Mouse (Mus musculus): ENCODE results near the gene Fry. TPM values are rescaled to one million over a fixed set of nuclear protein-coding genes. Genes with fewer than 3 reads are reported as not detected.
"Not testable (repeated sequence)": the region's sequence is repeated elsewhere in the genome, so short reads cannot be mapped to it uniquely, and the experiment has no call there.

Gene Fry
- total RNA-seq, 1 experiment from 2014 or later, result 115 TPM

DNA sequence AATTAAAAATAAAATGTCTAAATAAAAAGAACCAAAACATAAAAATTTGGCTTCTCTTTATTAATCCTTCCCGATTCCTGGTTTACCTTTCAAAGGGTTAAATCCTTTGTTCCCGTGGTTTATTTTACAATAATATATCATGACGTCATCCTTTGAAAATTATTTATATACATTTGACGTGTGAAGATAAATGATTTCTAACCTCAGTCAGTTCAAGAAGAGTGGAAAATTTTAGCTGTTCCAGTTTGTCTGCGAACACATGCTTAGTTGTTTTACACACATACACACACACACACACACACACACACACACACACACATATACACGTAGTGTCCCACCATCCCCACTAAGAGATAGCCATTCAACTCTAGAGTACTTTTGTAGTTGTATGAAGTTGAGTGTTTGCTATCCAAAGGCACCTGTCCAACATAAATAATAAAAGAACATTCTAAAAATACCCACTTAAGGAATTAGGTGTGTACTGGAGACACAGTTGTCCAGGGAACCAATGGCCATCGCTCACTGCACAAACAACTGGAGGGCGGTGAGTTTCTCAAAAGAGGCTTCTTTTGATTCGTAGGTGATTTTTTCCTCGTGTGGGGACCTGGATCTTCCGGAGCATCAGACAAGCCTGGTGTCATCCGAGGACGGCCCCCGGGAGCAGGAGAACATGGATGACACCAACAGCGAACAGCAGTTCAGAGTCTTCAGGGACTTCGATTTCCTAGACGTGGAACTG is 338.9 kb downstream of the Fry start:
- no peak for ATAC-seq (ENCODE audit: extremely low read depth, insufficient number of reproducible peaks, low FRiP score, poor library complexity, severe bottlenecking)

GRCm38 (mm10) chr5:150457904-150458739 is 339.7 kb downstream of the Fry start:
- no peak for ATAC-seq (ENCODE audit: extremely low read depth, insufficient number of reproducible peaks, low FRiP score, poor library complexity, severe bottlenecking)

DNA sequence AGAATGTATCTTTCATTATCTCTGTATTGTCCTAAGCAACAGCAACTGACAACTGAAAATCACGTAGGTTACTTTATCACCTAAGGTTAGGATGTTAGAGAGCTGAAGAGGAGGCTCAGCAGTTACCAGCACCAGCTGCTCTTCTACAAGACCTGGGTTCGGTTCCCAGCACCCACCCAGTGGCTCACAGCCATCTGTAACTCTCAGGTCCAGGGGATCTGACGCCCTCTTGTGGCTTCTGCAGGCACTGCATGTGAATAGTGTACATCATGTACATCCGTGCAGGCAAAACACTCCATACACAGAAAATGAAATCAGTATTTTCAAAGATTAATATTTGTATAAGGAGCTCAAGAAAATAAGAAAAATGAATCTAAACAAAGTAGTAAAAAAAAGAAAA is 341.4 kb downstream of the Fry start:
- no peak for ATAC-seq (ENCODE audit: extremely low read depth, insufficient number of reproducible peaks, low FRiP score, poor library complexity, severe bottlenecking)

DNA sequence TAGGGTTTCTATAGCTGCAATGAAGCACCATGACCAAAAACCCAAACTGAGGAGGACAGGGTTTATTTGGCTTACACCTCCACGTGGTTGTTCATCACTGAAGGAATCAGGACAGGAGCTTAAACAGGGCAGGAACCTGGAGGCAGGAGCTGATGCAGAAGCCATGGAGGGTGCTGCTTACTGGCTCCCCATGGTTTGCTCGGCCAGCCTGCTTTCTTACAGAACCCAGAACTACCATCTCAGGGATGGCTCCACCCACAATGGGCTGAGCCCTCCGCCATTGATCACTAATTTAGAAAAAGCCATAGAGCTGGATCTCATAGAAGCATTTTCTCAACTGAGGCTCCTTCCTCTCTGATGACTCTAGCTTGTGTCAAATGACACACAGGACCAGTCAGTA is 346.3 kb downstream of the Fry start:
- no peak for ATAC-seq (ENCODE audit: extremely low read depth, insufficient number of reproducible peaks, low FRiP score, poor library complexity, severe bottlenecking)

GRCm38 (mm10) chr5:150465218-150465617 is 346.8 kb downstream of the Fry start:
- ATAC-seq (ENCODE audit: extremely low read depth, insufficient number of reproducible peaks, low FRiP score, poor library complexity, severe bottlenecking), result no peak

DNA sequence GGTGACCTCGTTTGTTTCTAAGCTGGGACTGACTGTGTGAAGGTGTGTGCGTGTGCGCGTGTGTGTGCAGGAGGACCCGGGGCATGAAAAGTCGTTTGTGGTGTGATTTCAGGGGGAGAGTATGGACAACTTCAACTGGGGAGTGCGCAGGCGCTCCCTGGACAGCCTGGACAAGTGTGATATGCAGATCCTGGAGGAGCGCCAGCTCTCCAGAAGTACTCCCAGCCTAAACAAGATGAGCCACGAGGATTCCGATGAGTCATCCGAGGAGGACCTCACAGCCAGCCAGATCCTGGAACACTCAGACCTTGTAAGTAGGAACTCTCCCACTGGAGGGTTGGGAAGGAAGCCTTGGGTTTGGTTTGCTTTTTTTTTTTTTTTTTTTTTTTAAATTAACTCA is 347.7 kb downstream of the Fry start:
- no peak for ATAC-seq (ENCODE audit: extremely low read depth, insufficient number of reproducible peaks, low FRiP score, poor library complexity, severe bottlenecking)

DNA sequence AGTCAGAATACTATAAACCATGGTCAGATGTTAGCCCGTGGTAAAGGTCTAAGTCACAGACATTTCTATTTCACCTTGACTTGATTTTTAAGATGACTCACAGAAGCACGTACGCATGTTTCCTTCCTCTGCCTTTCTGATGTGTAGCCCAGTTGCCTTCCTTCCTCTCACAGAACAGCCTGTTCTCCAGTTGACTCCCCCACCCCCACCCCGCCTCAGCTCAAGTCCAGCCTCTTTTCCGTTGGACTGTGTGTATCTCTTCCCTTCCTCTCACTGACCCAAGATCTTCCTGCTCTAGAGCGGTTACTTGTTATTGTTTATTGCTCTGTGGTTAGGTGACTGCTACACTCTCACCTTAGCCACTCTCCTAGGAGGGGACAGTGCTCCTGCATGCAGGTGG is 350.0 kb downstream of the Fry start:
- no peak for ATAC-seq (ENCODE audit: extremely low read depth, insufficient number of reproducible peaks, low FRiP score, poor library complexity, severe bottlenecking)

- ATAC-seq (ENCODE audit: extremely low read depth, insufficient number of reproducible peaks, low FRiP score, poor library complexity, severe bottlenecking), result no peak
Observed at GRCm38 (mm10) chr5:150477364-150477763, 358.9 kb downstream of the Fry start.

- no peak for ATAC-seq (ENCODE audit: extremely low read depth, insufficient number of reproducible peaks, low FRiP score, poor library complexity, severe bottlenecking)
Observed at GRCm38 (mm10) chr5:150478612-150479011, 360.2 kb downstream of the Fry start.

DNA sequence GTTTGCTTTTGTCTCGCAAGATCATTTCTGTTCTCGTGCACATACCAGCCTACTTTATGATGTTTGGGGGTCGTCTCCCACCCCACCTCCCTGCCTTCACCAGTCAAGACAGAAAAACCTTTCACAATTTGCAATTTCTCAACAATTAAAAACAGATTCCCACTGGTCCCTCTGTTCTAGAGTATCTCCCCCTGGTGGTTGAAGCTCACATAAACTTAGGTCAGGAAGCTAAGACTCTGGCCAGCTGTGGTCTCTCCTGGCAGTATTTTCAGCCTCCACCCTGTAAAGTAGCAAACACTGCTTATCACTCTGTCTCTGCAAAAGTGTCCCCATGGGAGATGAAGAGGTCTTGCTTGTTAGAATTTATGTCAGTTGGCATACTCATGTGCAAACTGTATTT is 366.8 kb downstream of the Fry start:
- no peak for ATAC-seq (ENCODE audit: extremely low read depth, insufficient number of reproducible peaks, low FRiP score, poor library complexity, severe bottlenecking)

DNA sequence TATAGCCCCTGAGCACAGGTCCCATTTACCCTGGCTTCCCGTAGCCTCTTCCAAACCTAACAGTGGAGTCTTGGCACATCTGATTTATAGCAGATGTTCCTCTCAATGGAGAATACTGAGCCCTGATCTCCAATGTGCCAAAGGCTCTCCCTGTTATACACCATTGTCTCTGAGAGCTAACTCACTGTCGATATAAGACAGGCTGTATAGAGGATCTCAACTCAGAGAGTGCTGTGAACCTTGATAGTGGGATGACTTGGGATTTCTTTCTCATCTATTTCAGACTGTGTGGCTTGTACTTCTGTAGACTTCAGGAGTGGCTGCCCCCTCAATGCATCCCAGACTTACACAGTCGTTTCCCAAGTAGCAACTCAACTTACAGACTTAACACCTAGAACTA is 371.8 kb downstream of the Fry start:
- ATAC-seq (ENCODE audit: extremely low read depth, insufficient number of reproducible peaks, low FRiP score, poor library complexity, severe bottlenecking), result no peak

DNA sequence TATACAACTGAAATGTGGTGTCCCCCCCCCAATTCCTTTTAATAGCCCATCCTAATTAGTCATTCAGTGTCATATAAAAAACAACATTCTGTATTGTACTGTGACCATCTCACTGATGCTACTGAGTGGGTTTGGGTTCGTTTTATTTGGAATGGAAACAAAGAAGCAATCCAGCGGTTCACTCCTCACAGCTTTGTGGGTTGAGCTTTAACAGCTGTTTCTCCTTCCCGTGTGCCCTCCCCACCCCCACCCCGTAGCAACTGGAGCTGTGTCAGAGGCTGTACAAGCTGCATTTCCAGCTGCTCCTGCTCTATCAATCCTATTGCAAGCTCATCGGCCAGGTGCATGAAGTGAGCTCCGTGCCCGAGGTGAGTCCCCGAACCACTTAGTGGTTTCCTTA is 372.4 kb downstream of the Fry start:
- no peak for ATAC-seq (ENCODE audit: extremely low read depth, insufficient number of reproducible peaks, low FRiP score, poor library complexity, severe bottlenecking)

DNA sequence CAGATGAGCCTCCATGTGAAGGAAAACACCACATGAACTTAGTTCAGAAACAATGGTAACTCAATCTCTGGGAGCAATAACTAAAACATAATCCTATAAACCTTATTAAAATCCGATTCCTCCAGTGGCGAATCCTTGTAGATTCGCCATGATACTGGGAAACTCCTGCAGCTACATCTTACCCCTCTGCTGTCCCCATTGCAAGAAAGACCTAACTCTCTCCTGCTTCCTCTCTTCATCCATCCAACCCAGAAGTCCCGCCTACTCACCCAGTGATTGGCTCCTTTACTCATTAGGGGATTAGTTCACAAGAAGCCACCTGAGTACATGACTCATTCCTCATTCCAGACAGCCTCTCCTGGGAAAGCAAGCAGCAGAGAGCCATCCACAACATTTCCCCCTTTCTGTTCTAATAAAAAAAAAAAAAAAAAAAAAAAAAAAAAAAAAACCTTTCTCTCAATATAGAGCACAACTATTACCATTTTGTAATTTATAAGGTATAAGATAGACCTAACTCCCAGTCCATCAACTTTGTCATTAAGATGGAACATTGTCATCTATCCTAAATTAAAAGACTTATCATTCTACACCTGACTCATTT is 373.2 kb downstream of the Fry start:
- not testable (repeated sequence) for ATAC-seq (ENCODE audit: extremely low read depth, insufficient number of reproducible peaks, low FRiP score, poor library complexity, severe bottlenecking)

DNA sequence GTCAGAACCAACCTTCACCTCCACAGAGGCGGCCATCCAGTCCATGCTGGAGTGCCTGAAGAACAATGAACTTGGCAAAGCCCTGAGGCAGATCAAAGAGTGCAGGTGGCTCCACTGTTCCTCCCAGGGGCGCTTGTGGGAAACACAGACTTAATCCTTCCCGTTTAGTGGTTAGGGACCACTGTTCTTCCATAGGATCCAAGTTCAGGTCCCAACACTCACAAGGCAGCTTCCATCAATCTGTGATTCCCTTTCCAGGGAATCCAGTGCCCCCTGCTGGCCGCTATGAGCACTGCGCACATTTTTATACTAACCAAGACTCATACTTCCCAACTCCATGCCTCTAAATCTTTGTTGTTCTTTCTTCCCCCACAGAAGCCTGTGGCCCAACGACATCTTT is 377.3 kb downstream of the Fry start:
- 0 out of 2 replicates have a peak, but pooled peaks have one; percentile 16 for ATAC-seq (ENCODE audit: extremely low read depth, insufficient number of reproducible peaks, low FRiP score, poor library complexity, severe bottlenecking)

DNA sequence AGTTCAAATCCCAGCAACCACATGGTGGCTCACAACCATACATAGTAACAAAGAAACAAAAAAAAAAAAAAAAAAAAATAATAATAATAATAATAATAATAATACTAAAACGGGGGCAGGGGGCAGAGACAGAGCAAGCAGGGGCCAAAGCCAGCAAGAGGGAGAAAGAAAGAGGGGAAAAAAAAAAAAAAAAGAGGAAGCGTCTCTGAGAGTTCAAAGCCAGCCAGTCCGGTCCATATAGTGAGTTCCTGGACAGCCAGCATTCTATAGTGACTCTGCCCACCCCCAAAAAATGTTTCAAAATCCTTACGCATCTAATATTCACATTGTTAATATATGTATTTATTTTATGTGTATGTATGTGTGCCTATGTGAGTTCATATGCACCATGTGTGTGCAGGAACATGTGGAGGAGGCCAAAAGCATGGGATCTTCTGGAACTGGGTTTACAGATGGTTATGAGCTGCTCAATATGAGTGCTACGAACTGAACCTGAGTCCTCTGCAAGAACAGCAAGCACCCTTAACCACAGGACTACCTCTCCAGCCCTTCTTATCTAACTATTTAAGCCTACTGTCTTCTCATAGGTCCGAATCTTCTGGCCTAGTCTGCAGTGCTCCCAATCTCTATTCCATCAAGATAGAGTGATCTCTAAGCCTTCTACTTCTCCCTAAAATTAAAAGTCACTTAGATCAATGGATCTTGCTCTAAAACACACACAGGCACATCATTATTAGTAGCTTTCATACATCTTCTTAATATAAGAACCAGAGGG is 392.2 kb downstream of the Fry start:
- no peak for ATAC-seq (ENCODE audit: extremely low read depth, insufficient number of reproducible peaks, low FRiP score, poor library complexity, severe bottlenecking)

DNA sequence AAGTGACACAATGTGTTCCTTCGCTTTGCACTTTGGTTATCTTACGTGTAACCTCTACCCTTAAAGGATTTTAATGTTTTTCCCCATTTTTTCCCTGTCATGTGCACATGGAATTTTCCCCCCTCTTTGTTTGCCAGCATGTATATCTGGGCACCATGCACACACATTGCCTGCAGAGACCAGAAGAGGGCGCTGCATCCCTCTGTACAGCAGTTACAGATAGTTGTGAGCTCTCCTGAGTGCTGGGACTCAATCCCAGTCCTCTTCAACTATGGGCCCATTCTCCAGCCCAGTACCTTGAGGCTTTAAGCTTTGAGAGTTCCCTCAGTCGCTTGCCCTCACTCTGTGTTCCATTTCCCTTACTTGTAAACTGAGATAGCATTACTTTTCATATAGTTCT is 394.8 kb downstream of the Fry start:
- ATAC-seq (ENCODE audit: extremely low read depth, insufficient number of reproducible peaks, low FRiP score, poor library complexity, severe bottlenecking), result no peak

GRCm38 (mm10) chr5:150514027-150514426 is 395.6 kb downstream of the Fry start:
- no peak for ATAC-seq (ENCODE audit: extremely low read depth, insufficient number of reproducible peaks, low FRiP score, poor library complexity, severe bottlenecking)

- ATAC-seq (ENCODE audit: extremely low read depth, insufficient number of reproducible peaks, low FRiP score, poor library complexity, severe bottlenecking), result no peak
Observed at GRCm38 (mm10) chr5:150518064-150518463, 399.6 kb downstream of the Fry start, which contains the start of gene Zar1l. Gene Zar1l, minus strand, starts transcription at chr5:150518164.

- peak; percentile 40; the same call in 1 of the 2 replicates for ATAC-seq (ENCODE audit: extremely low read depth, insufficient number of reproducible peaks, low FRiP score, poor library complexity, severe bottlenecking)
Observed at GRCm38 (mm10) chr5:150519551-150519950, 401.1 kb downstream of the Fry start.

All from neutrophil, adult 5-6 weeks (primary cell).